8 mouse cellular contexts compared by ENCODE assay signal in the genomic region with DNA sequence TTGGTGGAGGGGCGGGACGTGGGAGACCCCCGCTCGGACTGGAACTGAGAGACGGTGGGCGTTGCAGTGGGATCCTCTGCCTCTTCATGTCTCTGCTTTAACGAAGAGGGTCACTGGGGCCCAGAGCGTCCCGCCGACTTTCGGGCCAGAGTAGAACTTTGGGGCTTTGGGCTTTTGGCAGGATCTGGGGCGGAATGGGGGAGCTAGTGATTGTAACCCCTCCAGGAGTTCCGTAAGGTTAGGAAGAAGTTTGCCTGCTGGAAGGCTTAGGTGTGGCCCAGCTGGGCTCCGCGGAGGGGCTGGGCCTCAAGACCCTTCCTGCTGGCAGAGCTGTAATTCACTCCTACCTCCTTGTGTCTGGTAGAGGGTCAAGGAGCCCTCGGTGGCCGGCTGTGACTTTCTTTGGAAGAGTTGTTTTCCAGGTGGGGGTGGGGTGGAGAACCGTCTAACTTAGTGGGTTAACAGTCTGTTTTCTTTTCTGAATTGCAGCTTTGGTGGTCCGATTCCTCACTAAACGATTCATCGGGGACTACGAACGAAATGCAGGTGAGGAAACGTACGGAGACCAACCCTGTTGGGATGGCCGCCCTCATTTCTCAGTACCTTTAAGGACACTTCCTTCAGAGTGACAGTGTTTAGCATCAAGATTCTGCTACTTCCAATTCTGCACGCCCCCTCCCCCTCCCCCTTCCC. TPM values are rescaled to one million over a fixed set of nuclear protein-coding genes. Genes with fewer than 3 reads are reported as not detected.
A peak's percentile ranks its signal among the peaks of the same experiment; 100 is the strongest.
DNase-seq lines count a peak whose midpoint lies in the region; ATAC-seq and TF ChIP-seq lines count a peak whose summit lies in the region.

No protein-coding gene starts in this region.

- H3K36me3 ChIP-seq in kidney, embryonic 14.5 days (ENCODE audit: control insufficient read depth, insufficient read depth, low read length): peaks cover 28% of the 10 kb centered on the region
- H3K36me3 ChIP-seq in forebrain, postnatal 0 days (ENCODE audit: insufficient read depth): no peaks in the 10 kb centered on the region
- no peaks in the 10 kb centered on the region for H3K36me3 ChIP-seq in liver, embryonic 16.5 days (ENCODE audit: control insufficient read depth, insufficient read depth)

- H3K4me1 ChIP-seq in kidney, embryonic 14.5 days (ENCODE audit: control insufficient read depth, insufficient read depth, low read length): peaks cover 43% of the 10 kb centered on the region
- H3K4me1 ChIP-seq in bone marrow, adult 2 months (ENCODE audit: control insufficient read depth, insufficient read depth, low read length): peaks cover 5% of the 10 kb centered on the region
- peaks cover 11% of the 10 kb centered on the region; the same call in 1 of the 2 replicates for H3K4me1 ChIP-seq in forebrain, postnatal 0 days (ENCODE audit: insufficient read depth)
- H3K4me1 ChIP-seq in liver, embryonic 16.5 days (ENCODE audit: control insufficient read depth, low read depth, low read length): peaks cover 7% of the 10 kb centered on the region

- H3K27ac ChIP-seq in kidney, embryonic 14.5 days (ENCODE audit: low read depth, low read length): peak overlapping the region; percentile 76; the same call in 1 of the 2 replicates
- H3K27ac ChIP-seq in bone marrow, adult 2 months (ENCODE audit: control insufficient read depth, insufficient read depth, low read depth, low read length, poor library complexity): peak overlapping the region; percentile 54; the same call in 1 of the 2 replicates
- peak overlapping the region; percentile 69 for H3K27ac ChIP-seq in forebrain, postnatal 0 days (ENCODE audit: low read depth, low read length)
- no peak overlapping the region for H3K27ac ChIP-seq in liver, embryonic 16.5 days (ENCODE audit: low read length)

- under 1% methylated on average over 27 of the region's 27 CpGs for WGBS in kidney, embryonic 14.5 days
- 14% methylated on average over 27 of the region's 27 CpGs for WGBS in bone marrow, adult 2 months
- 3% methylated on average over 27 of the region's 27 CpGs for WGBS in forebrain, postnatal 0 days
- 10% methylated on average over 27 of the region's 27 CpGs for whole genome bisulfite sequencing in liver, embryonic 16.5 days (ENCODE audit: insufficient replicate concordance)

- ATAC-seq in kidney, embryonic 14.5 days (ENCODE audit: low FRiP score, low TSS enrichment): peak; percentile 33
- peak; percentile 21; the same call in 1 of the 2 replicates for ATAC-seq in forebrain, postnatal 0 days
- no peak for ATAC-seq in liver, embryonic 16.5 days (ENCODE audit: low read depth)
- ATAC-seq in megakaryocyte progenitor cell, adult 5-6 weeks (replicated peaks; ENCODE audit: poor library complexity): no peak

- peak overlapping the region; percentile 95 for H3K9ac ChIP-seq in kidney, embryonic 14.5 days (ENCODE audit: low read depth, low read length)
- H3K9ac ChIP-seq in forebrain, postnatal 0 days: peak overlapping the region; percentile 80
- peak overlapping the region; percentile 71 for H3K9ac ChIP-seq in liver, embryonic 16.5 days (ENCODE audit: low read depth, low read length)

- no peak for TF ChIP-seq CTCF in bone marrow, adult 2 months (IDR thresholded peaks at IDR 0.05; ENCODE audit: control insufficient read depth, insufficient read depth, low read length)
- no peak for TF ChIP-seq CTCF in forebrain, postnatal 0 days (IDR thresholded peaks at IDR 0.05; ENCODE audit: low read depth)

- no peak for DNase-seq in kidney, postnatal 14 days
- DNase-seq in forebrain, postnatal 0 days: no peak
- DNase-seq in gastrocnemius, postnatal 36 days: no peak
- no peak for DNase-seq in Muller cell, postnatal 12 days (ENCODE audit: inconsistent ontology term)

- intact Hi-C loops in gastrocnemius, postnatal 36 days (cut with DNase I): loop anchor here (5.0 kb wide), 2 partner anchors 82 to 103 kb away; no protein-coding TSS in a partner anchor

- H3K27me3 ChIP-seq in kidney, embryonic 14.5 days (ENCODE audit: control insufficient read depth, insufficient read depth, low read length): no peaks in the 10 kb centered on the region
- no peaks in the 10 kb centered on the region for H3K27me3 ChIP-seq in forebrain, postnatal 0 days (ENCODE audit: insufficient read depth, low read length)
- peaks cover 18% of the 10 kb centered on the region for H3K27me3 ChIP-seq in liver, embryonic 16.5 days (ENCODE audit: control insufficient read depth, insufficient read depth, low read depth, low read length)

- H3K4me2 ChIP-seq in kidney, embryonic 14.5 days (replicated peaks; ENCODE audit: low read depth, low read length): peak overlapping the region; percentile 97
- peak overlapping the region; percentile 96 for H3K4me2 ChIP-seq in forebrain, postnatal 0 days (ENCODE audit: low read depth)
- H3K4me2 ChIP-seq in liver, embryonic 16.5 days (ENCODE audit: low read depth, low read length): peak overlapping the region; percentile 79

- peak overlapping the region; percentile 95 for H3K4me3 ChIP-seq in kidney, embryonic 14.5 days (ENCODE audit: low read length)
- peak overlapping the region; percentile 97 for H3K4me3 ChIP-seq in bone marrow, adult 2 months (replicated peaks; ENCODE audit: control insufficient read depth, low read depth, low read length)
- peak overlapping the region; percentile 85 for H3K4me3 ChIP-seq in forebrain, postnatal 0 days (ENCODE audit: low read depth, low read length)
- peak overlapping the region; percentile 68 for H3K4me3 ChIP-seq in liver, embryonic 16.5 days (ENCODE audit: low read depth, low read length)

- TF ChIP-seq POLR2A in bone marrow, adult 2 months (IDR thresholded peaks at IDR 0.05; ENCODE audit: borderline replicate concordance, control insufficient read depth, low read depth, low read length): no peak

- no peaks in the 10 kb centered on the region for H3K9me3 ChIP-seq in kidney, embryonic 14.5 days (ENCODE audit: control insufficient read depth, low read length)
- H3K9me3 ChIP-seq in forebrain, postnatal 0 days (ENCODE audit: low read length): no peaks in the 10 kb centered on the region
- no peaks in the 10 kb centered on the region for H3K9me3 ChIP-seq in liver, embryonic 16.5 days (replicated peaks; ENCODE audit: control insufficient read depth, low read length)

RNA-seq across cellular contexts. Expression of a gene that starts 0.7 kb away (rescaled TPM):
- 36.4 and 44.7 TPM in 2 replicates for polyA plus RNA-seq in kidney, embryonic 14.5 days (2014; fragmentation: Nextera tagmentation; extraction: Ambion mirVana)
- 1.2 and 9.8 TPM in 2 replicates for polyA plus RNA-seq in bone marrow, adult 2 months (2011; ENCODE audit: insufficient read depth, insufficient read length, low replicate concordance, missing spikeins)
- 7.7 and 8.4 TPM in 2 replicates for total RNA-seq in forebrain, postnatal 0 days (2014; rRNA removed)
- 37.3 and 43.5 TPM in 2 replicates for polyA plus RNA-seq in forebrain, postnatal 0 days (2015; fragmentation: Nextera tagmentation; extraction: Ambion mirVana)
- 3.8 and 4.7 TPM in 2 replicates for polyA plus RNA-seq in liver, embryonic 16.5 days (2015; fragmentation: Nextera tagmentation; extraction: Ambion mirVana)
- 0.12 and 0.68 TPM in 2 replicates for total RNA-seq in megakaryocyte progenitor cell, adult 5-6 weeks (2015)
- 0.47 and 0.54 TPM in 2 replicates for total RNA-seq in megakaryocyte progenitor cell, adult 5-6 weeks (2017)
- total RNA-seq in gastrocnemius, postnatal 36 days (2021): 1 to 10 TPM; 2.4 to 4.0 TPM

Comparison
In these comparisons a context has a peak if more than half of its experiments do, and no peak if none do; other contexts are left out.
1. ATAC-seq: peak in kidney, embryonic 14.5 days (single experiment) and forebrain, postnatal 0 days (single experiment); none in liver, embryonic 16.5 days (single experiment) and megakaryocyte progenitor cell, adult 5-6 weeks (single experiment).
2. Peak in every context shown above with its lines, with median percentiles within 50 percentile points of each other: H3K4me2 ChIP-seq, H3K4me3 ChIP-seq and H3K9ac ChIP-seq.